Mouse (Mus musculus): ENCODE results near the gene Sntg2. TPM values are rescaled to one million over a fixed set of nuclear protein-coding genes. Genes with fewer than 3 reads are reported as not detected.

Gene Sntg2
- total and polyA plus RNA-seq, 3 experiments = not detected

GRCm38 (mm10) chr12:30308197-30308939 is 64.8 kb downstream of the Sntg2 start:
- Histone ChIP-seq H3K27me3 (ENCODE audit: insufficient read depth, low read length) (no peaks in the 10 kb centered on the region), H3K9me3 (replicated peaks) (peaks cover 34% of the 10 kb centered on the region), H3K4me1 (ENCODE audit: insufficient read depth, low read depth, low read length) (no peaks in the 10 kb centered on the region), H3K36me3 (replicated peaks) (no peaks in the 10 kb centered on the region), H3K4me3 (ENCODE audit: low read depth, low read length) (no peak overlapping the region)
- no peak for TF ChIP-seq CTCF (IDR thresholded peaks at IDR 0.05; ENCODE audit: low read depth, low read length)
- TF ChIP-seq TAL1 (conservative IDR thresholded peaks at IDR 0.05; ENCODE audit: low read depth, low read length) = no peak
- TF ChIP-seq GATA2 (IDR thresholded peaks at IDR 0.05; ENCODE audit: borderline replicate concordance, low read depth, low read length) = no peak
- no peak for TF ChIP-seq GATA1 (IDR thresholded peaks at IDR 0.05; ENCODE audit: borderline replicate concordance, low read length)
- TF ChIP-seq POLR2AphosphoS5 (IDR thresholded peaks at IDR 0.05; ENCODE audit: insufficient replicate concordance, low read depth, low read length) = no peak
- no peak for DNase-seq (ENCODE audit: low spot score)
- ATAC-seq (ENCODE audit: extremely low read depth, insufficient number of reproducible peaks, low FRiP score, poor library complexity, severe bottlenecking) = no peak

- no peaks in the 10 kb centered on the region for H3K4me1 ChIP-seq (ENCODE audit: insufficient read depth, low read depth, low read length)
- H3K9me3 ChIP-seq (replicated peaks) = peaks cover 28% of the 10 kb centered on the region
- H3K4me3 ChIP-seq (ENCODE audit: low read depth, low read length) = no peak overlapping the region
- no peak for TF ChIP-seq GATA2 (IDR thresholded peaks at IDR 0.05; ENCODE audit: borderline replicate concordance, low read depth, low read length)
- TF ChIP-seq CTCF (IDR thresholded peaks at IDR 0.05; ENCODE audit: low read depth, low read length) = no peak
- no peak for TF ChIP-seq GATA1 (IDR thresholded peaks at IDR 0.05; ENCODE audit: borderline replicate concordance, low read length)
- no peak for TF ChIP-seq POLR2AphosphoS5 (IDR thresholded peaks at IDR 0.05; ENCODE audit: insufficient replicate concordance, low read depth, low read length)
- TF ChIP-seq TAL1 (conservative IDR thresholded peaks at IDR 0.05; ENCODE audit: low read depth, low read length) = no peak
- H3K27me3 ChIP-seq (ENCODE audit: insufficient read depth, low read length) = no peaks in the 10 kb centered on the region
- ATAC-seq (ENCODE audit: extremely low read depth, insufficient number of reproducible peaks, low FRiP score, poor library complexity, severe bottlenecking) (no peak), DNase-seq (ENCODE audit: low spot score) (no peak)
- no peaks in the 10 kb centered on the region for H3K36me3 ChIP-seq (replicated peaks)
Measured at GRCm38 (mm10) chr12:30292724-30293560, 80.2 kb downstream of the Sntg2 start.

GRCm38 (mm10) chr12:30286888-30287573 is 86.1 kb downstream of the Sntg2 start:
- Histone ChIP-seq H3K4me3 (ENCODE audit: low read depth, low read length) (no peak overlapping the region), H3K4me1 (ENCODE audit: insufficient read depth, low read depth, low read length) (no peaks in the 10 kb centered on the region), H3K27me3 (ENCODE audit: insufficient read depth, low read length) (no peaks in the 10 kb centered on the region), H3K36me3 (replicated peaks) (no peaks in the 10 kb centered on the region), H3K9me3 (replicated peaks) (peaks cover 41% of the 10 kb centered on the region)
- ATAC-seq (ENCODE audit: extremely low read depth, insufficient number of reproducible peaks, low FRiP score, poor library complexity, severe bottlenecking) (no peak), DNase-seq (ENCODE audit: low spot score) (no peak)
- TF ChIP-seq POLR2AphosphoS5 (IDR thresholded peaks at IDR 0.05; ENCODE audit: insufficient replicate concordance, low read depth, low read length) (no peak), CTCF (IDR thresholded peaks at IDR 0.05; ENCODE audit: low read depth, low read length) (no peak), TAL1 (conservative IDR thresholded peaks at IDR 0.05; ENCODE audit: low read depth, low read length) (no peak), GATA2 (IDR thresholded peaks at IDR 0.05; ENCODE audit: borderline replicate concordance, low read depth, low read length) (no peak)

GRCm38 (mm10) chr12:30283741-30284140 is 89.4 kb downstream of the Sntg2 start:
- H3K9me3 ChIP-seq (replicated peaks) = peaks cover 47% of the 10 kb centered on the region
- H3K4me1 ChIP-seq (ENCODE audit: insufficient read depth, low read depth, low read length) = no peaks in the 10 kb centered on the region
- no peaks in the 10 kb centered on the region for H3K27me3 ChIP-seq (ENCODE audit: insufficient read depth, low read length)
- no peak for DNase-seq (ENCODE audit: low spot score)
- TF ChIP-seq POLR2AphosphoS5 (IDR thresholded peaks at IDR 0.05; ENCODE audit: insufficient replicate concordance, low read depth, low read length) (no peak), TAL1 (conservative IDR thresholded peaks at IDR 0.05; ENCODE audit: low read depth, low read length) (no peak), GATA1 (IDR thresholded peaks at IDR 0.05; ENCODE audit: borderline replicate concordance, low read length) (no peak), CTCF (IDR thresholded peaks at IDR 0.05; ENCODE audit: low read depth, low read length) (no peak), GATA2 (IDR thresholded peaks at IDR 0.05; ENCODE audit: borderline replicate concordance, low read depth, low read length) (no peak)
- H3K4me3 ChIP-seq (ENCODE audit: low read depth, low read length) = no peak overlapping the region
- ATAC-seq (ENCODE audit: extremely low read depth, insufficient number of reproducible peaks, low FRiP score, poor library complexity, severe bottlenecking) = no peak
- H3K36me3 ChIP-seq (replicated peaks) = no peaks in the 10 kb centered on the region

GRCm38 (mm10) chr12:30272242-30272985 is 100.8 kb downstream of the Sntg2 start:
- no peaks in the 10 kb centered on the region for H3K36me3 ChIP-seq (replicated peaks)
- no peaks in the 10 kb centered on the region for H3K27me3 ChIP-seq (ENCODE audit: insufficient read depth, low read length)
- H3K4me1 ChIP-seq (ENCODE audit: insufficient read depth, low read depth, low read length) = no peaks in the 10 kb centered on the region
- H3K4me3 ChIP-seq (ENCODE audit: low read depth, low read length) = no peak overlapping the region
- no peak for DNase-seq (ENCODE audit: low spot score)
- TF ChIP-seq POLR2AphosphoS5 (IDR thresholded peaks at IDR 0.05; ENCODE audit: insufficient replicate concordance, low read depth, low read length) (no peak), GATA2 (IDR thresholded peaks at IDR 0.05; ENCODE audit: borderline replicate concordance, low read depth, low read length) (no peak), CTCF (IDR thresholded peaks at IDR 0.05; ENCODE audit: low read depth, low read length) (no peak), TAL1 (conservative IDR thresholded peaks at IDR 0.05; ENCODE audit: low read depth, low read length) (no peak), GATA1 (IDR thresholded peaks at IDR 0.05; ENCODE audit: borderline replicate concordance, low read length) (no peak)
- no peak for ATAC-seq (ENCODE audit: extremely low read depth, insufficient number of reproducible peaks, low FRiP score, poor library complexity, severe bottlenecking)
- peaks cover 27% of the 10 kb centered on the region for H3K9me3 ChIP-seq (replicated peaks)
